Mouse (Mus musculus) liver, postnatal 0 days (tissue): Measurements from ENCODE around the gene Pdf.

Source experiments
- CTCF ChIP-seq: sonication (generic); IDR thresholded peaks from 2 replicates; pipeline ENCODE4 v1.5.1; 2016; ENCODE audit warnings: antibody characterized with exemption, low read depth
- EP300 ChIP-seq: IDR thresholded peaks from 2 replicates; pipeline ENCODE4 v1.6.1; 2016; ENCODE audit warnings: antibody characterized with exemption, low read depth, mild to moderate bottlenecking

GRCm38 (mm10) chr8:107056973-107057369 is 8.6 kb upstream of the Pdf start:
- TF ChIP-seq EP300 (no peak; the same call in 1 of the 2 replicates), CTCF (no peak)
